Mouse (Mus musculus): ENCODE data around the gene Gm20388.
"Not testable (repeated sequence)": the region's sequence is repeated elsewhere in the genome, so short reads cannot be mapped to it uniquely, and the experiment has no call there.

Gm20388 gene

DNA sequence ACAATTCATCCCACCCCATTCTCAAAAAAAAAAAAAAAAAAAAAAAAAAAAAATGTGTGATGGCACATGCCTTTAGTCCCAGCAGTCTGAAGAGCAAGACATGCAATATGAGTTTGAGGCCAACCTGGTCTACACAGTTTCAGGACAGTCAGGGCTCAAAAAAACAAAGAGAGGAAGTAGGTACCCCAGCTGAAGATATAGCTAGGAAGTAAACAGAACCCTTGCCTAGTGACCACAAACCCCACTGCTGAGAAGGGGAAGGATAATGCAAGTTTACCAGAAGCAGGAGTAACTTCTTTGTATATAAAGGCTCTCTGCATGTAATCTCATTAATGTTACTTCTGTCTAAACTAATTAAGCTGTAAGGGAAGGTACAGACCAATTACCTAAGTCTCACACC is 3122.1 kb downstream of the Gm20388 start:
- no peak for DNase-seq (ENCODE audit: extremely low spot score, low read depth, low spot score)

DNA sequence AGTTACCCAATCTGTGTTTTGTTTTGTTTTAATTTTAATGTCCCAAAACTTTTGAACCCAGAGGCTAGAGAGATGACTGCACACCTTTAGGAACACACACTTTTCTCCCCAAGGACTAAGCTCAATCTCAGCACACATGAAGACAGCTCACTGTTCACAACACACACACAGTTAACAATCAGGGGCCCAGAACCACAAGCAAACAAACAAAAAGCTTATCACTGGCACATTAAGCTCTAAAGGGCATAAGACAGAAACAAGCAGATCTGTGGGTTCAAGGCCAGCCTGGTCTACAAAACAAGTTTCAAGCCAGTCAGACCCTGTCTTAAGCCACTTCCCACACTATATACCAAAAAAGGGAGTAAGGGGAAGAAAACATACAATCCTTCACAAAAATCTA is 3122.8 kb downstream of the Gm20388 start:
- no peak for DNase-seq (ENCODE audit: extremely low spot score, low read depth, low spot score)

DNA sequence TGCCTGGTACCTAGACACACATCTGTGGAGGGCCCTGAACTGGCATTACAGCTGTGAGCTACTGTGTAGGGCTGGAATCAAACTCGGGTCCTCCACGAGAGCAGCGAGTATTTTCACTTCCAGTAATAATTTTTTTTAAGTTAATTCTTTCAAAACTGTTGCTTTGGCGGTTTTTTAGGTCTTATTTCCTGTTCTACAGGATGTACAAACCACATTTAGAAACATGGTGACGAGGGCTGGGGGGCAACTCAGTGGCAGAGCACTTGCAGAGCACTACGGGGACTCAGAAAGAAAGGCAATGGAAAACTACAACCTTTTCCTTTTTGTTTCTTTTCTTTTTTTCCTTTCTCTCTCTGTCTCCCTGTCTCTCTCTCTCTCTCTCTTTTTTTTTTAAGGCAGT is 3123.5 kb downstream of the Gm20388 start:
- no peak for DNase-seq (ENCODE audit: extremely low spot score, low read depth, low spot score)

DNA sequence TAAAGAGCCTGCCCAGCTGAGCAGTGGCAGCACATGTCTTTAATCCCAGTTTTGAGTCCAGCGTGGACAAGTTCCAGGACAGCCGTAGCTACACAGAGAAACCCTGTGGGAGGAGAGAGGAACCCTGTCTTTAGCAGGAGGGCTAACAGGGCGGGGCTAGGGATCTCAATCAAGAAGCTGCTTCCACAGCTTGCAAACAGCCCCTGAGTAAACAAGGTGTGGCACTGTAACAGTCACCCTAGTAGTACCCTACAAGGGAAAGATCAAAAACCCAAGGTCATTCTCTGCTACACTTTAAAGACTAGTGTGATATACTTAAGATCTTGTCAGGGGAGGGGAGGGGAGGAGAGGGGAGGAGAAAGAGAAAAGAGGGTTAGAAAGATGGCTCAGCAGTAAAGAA is 3126.3 kb downstream of the Gm20388 start:
- no peak for DNase-seq (ENCODE audit: extremely low spot score, low read depth, low spot score)

DNA sequence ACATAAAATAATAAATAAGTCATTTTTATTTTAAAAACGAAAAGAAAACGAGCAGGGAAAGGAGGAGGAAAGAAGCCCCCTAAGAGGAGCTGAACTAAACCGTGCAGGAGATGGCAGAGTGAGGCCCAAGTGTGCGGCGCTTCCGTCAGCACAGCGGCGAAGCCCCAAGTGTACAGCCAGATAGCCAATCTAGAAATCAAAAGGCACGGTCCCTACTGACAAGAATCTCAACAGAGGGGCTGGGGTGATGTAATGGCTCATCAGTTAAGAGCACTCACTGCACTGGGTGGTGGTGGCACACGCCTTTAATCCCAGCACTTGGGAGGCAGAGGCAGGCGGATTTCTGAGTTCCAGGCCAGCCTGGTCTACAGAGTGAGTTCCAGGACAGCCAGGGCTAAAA is 3126.8 kb downstream of the Gm20388 start:
- DNase-seq (ENCODE audit: extremely low spot score, low read depth, low spot score): no peak

DNA sequence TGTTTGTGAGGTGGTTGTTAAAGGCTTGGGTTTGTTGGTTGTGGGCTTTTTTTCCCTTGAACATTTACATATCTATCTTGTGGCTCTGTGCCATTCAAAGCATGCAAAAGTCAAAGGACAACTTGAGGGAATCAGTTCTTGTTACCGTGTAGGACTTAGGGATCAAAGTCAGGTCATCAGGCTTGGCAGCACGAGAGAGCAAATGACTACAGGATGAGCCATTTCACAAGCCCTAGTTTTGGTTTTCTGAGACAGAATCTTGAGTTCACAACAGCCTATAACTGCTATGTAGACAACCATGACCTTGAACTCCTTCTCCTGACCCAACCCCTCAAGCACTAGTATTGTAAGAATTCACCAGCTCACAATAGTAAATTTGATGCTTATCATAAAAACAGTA is 3127.7 kb downstream of the Gm20388 start:
- no peak for DNase-seq (ENCODE audit: extremely low spot score, low read depth, low spot score)

DNA sequence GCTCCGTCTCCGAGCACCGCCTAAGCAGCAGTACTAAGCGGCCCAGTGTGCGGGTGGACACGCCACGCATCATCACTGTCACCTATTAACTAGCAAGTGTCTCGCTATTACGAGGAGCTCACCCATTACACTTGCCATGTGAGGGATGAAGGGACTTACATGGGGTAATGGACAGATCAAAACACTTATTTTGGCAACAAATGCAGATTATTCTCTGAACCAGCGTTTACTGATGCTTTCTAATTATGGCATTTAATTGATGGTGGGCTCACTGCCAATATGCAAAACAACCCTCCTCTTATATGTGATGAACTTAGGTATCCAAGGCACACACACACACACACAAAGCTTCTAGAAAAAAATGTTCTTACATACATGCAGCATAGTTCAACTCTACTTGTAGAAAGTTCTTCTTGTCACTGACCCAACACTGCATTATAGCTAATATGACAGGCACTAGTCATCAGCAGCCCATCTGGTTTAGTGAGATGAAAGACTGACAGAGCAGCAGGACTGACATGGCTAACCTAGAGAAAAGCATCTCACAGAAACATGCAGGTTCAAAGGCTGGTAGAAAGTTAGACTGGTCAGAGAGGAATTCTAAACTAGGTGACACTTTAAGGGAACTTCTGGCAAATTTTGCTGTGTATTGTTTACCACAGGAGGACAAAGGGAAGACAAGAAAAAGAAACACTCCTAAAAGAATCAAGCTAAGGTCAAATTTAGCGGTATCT is 3128.9 kb downstream of the Gm20388 start:
- DNase-seq (ENCODE audit: extremely low spot score, low read depth, low spot score): no peak

DNA sequence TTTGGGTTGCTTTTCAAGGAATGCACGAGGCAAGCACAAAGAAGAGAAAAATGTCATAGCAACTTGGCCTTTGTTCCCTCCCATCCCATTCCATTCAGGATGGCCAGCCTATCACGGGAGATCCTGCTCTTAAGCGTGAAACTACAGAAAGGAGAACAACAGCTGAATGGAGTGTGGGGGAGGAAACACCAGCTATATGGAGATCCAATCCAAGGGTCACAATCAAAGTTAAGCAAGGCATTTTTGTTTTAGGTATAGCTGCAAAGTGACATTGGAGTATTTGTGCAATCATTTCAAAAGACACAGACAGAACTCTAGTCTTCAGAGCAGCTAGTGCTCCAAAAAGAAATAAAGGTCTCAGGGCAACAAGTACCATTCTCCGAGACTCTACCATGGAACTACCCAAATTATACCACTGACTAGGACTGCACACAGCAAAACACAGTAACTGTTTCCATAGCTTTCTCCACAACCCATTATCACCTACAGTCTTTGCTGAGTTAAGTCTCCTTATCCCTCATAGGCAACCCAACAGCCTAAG is 3129.5 kb downstream of the Gm20388 start:
- no peak for DNase-seq (ENCODE audit: extremely low spot score, low read depth, low spot score)

DNA sequence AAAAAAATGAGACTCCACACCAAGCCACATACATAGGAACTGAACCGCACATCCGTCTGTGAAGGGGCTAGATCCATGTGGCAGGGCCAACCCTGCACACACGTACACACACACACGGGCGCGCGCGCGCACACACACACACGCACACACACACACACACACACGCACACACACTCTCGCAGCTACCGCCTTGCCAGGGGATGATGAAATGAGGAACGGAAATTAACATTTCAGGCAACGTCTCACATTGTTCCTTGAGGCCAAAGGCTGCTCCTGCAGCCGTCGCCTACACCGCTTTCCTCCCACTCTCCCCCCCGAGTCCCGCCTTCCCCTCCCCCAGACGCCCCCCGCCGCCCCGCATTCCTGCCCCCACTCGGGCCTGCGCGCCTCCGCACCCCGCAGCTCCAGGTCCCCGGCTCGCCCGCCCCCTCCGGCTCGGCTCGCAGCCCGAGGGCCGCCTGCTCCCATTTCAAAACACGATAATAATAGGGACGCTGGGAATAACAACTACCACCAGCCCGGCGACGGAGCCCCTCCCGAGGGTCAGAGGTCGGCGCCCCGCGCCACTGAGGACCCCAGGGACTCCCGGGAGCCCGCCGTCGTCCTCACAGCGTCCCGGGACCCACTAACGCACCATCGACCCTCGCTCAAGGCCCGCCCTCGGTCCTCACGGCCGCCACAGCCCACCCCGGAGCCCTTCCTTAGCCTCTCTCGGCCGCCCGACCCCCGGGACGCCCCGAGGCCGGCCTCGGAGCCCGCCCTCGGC is 3130.6 kb downstream of the Gm20388 start:
- no peak for DNase-seq (ENCODE audit: extremely low spot score, low read depth, low spot score)

DNA sequence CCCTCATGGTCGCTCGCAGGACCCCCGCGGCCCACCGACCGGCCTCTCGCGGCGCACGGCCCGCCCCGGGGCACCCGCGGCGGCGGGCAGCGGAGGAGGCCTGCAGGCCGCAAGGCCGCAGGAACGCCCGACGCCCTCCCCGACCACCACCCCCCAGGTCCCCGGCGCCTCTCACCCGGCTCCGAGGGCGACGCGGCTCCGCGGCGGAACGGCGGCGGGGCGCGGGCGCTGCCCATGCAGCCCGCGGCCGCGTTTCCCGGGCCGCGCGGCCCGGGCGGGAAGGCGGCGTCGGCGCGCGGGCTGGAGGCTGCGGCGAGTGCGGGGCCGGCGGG is 3131.1 kb downstream of the Gm20388 start:
- no peak for DNase-seq (ENCODE audit: extremely low spot score, low read depth, low spot score)

DNA sequence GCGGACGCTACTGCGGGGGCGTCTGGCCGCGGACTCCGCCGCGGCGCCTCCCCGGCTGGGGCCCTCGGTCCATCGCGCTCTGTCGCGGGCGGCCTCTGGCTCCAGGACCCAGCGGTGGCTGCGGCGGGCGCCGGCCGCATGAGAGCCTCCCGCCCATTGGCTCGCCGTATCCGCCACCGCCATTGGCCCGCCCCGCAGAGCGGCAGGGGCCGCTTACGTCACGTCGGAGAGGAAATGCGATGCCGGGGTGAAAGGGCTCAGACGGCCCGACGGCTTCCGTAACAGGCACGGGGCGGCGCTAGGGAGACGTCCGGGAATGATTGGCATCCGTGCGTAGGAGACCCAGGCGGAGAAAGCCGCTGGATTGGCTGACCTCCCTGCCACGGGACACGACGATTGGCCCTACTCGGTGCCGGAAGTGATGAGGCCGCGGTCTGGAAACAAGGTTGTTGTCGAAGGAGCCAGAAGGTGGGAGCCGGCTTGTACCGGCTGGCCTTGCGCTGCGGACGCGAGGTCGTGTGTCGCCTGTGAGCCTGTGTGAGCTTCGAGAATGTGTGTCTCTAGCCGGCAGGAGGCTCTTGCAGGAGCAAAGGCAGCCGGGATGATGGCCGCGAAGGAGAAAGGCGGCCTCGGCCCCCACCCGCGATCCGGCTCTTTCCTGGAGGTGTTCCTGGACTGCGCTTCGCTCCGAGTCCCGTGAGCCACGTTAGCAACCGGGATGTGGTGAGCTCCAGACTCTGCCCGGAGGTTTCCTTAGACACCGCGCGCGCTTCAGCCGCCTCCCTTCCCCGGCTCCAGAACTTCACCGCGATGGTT is 3131.7 kb downstream of the Gm20388 start, which contains the start of gene Ankrd11:
TSS of gene Ankrd11 (minus strand) at position 120 of the 816 bp plus-strand sequence.
- DNase-seq (ENCODE audit: extremely low spot score, low read depth, low spot score): peak; percentile 97

DNA sequence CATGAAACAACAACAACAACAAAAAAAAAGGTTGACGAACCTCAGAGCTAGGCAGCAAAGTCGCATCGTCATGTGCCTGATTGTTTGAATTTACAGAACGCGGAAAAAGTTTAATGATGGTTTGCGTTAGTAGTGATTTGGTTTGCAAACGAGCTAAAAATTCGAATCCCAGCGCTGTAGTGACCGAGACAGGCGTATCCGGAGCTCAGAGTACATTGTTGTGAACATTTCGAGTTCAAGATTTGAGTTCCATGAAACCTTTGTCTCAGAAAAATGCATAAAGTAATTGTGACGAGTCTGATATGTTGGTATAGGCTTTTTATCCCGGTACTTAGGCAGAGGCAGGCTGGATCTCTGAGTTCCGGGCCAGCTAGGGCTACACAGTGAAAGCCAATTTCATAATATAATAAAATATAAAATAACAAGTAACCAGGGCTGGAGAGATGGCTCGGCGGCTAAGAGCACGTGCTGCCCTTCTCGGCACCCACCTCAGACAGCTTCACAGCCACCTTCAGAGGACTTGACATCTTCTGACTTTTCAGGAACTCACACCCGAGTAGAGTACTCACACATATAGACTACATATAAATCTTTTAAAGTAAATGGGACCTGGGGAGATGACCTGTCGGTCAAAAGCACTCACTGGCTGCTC is 3132.5 kb downstream of the Gm20388 start:
- DNase-seq (ENCODE audit: extremely low spot score, low read depth, low spot score): no peak

DNA sequence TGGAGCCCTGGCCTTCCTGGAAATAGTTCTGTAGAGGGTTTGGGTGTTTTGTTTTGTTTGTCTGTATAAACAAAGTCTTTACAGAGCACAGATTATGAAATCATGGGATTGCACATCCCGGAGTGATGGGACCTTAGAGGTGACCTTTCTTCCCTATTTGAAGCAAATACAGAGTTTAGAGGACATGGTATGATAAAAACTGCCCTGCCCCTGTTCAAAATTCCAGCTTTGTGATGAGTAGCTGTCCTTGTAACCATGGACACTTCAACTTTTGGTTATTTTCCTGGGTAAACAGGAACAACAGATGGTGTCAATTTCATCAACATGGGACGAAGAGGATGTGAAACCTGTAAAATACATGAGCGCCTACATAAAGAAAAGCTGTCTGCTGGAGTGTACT is 3133.3 kb downstream of the Gm20388 start:
- DNase-seq (ENCODE audit: extremely low spot score, low read depth, low spot score): no peak

DNA sequence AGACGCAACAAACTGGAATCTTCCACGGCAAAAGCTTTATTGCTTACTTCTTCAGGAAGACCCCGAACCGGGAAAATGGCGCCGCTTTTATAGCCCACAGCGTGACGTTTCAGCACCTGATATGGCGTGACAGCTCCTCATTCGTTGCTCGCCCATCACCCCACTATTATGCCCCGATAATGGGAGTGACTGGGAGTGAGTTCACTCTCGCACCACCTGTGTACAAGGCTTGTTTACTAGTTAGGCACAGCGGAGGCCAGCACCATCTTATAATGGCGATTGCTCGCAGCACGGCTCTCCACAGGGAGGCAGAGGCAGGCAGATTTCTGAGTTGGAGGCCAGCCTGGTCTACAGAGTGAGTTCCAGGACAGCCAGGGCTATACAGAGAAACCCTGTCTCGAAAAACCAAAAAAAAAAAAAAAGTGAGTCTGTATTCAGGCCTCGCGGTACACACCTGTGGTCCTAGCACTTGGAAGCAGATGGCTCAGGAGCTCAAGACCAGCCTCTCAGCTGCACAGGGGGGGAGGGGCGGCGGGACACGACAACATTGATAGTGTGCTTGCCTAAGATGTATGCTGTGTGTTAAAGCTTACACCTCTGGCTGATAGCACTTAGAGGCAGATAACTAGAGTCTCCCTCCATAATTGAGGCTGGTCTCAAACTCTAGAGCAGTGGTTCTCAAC is 3134.2 kb downstream of the Gm20388 start:
- DNase-seq (ENCODE audit: extremely low spot score, low read depth, low spot score): not testable (repeated sequence)

DNA sequence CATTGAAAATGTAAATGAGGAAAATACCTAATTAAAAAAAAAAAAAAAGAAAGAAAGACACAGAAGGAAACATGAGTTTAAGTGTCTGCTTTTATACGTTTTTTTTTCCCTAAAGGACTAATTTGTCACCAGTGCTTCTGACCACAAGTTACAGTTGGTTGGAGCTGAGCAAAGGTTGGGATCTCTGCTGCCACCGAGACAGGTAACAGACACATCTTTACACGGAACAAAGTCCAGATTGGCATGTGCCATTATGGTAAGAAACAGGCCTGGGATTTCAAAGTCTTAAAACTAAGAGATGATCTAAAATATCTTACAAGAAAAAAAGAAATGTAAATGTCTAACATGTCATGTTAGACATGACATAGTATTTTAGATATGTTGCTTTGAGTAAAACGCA is 3136.1 kb downstream of the Gm20388 start:
- no peak for DNase-seq (ENCODE audit: extremely low spot score, low read depth, low spot score)

DNA sequence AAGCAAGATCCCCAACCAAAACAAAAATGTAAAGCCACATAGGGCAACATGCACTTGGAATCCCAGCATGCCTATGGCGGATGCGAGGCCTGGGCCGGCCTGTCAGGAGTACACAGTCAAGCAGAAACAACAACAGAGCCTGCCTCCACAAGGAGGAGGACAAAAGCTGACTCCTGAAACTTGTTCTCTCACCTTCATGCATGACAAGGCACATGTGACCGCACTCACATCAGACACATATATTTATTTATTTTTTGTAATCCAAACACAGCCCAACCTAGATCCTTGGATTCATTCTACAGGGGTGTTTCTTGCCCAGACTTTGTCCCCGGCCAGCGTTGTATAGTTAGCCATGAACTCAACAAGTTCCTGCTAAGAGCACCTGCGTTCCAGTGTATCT is 3137.2 kb downstream of the Gm20388 start:
- DNase-seq (ENCODE audit: extremely low spot score, low read depth, low spot score): no peak

DNA sequence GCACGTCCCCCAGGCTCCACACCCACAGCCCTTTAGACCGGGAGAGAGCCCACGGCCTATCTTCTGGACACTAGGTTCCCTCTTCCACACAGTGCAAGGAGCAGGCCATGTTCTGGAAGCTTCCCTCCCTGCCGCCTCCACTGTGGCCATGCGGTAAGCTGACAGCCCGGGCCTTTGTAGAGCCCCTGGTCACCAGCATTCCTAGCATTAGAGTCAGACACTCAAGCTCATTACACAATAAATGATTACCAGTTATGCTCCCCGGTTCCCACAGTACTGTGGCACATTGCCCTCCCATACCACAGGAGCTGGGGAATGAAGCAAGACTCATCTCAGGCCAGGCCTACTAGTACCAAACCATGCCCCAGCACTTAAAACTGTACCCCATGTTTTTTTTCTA is 3137.8 kb downstream of the Gm20388 start:
- DNase-seq (ENCODE audit: extremely low spot score, low read depth, low spot score): no peak

DNA sequence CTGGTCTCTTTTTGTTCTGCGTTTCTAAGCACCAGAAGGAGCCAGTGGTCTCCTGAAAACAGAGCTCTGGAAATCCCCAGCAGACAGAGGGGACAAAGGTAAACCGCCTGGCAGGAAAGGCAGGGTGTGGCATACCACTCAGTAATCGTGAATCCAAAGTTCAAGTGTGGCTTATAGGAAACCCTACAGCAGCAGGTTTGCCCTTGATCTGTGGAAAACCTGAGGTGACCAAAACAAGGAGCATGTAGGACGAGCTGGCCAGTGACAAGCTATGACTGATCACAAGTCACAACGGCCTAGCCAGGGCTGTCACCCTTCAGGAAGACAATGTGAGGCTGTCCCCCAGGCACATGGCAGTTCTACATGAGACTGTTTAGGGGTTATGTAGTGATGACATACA is 3140.8 kb downstream of the Gm20388 start:
- DNase-seq (ENCODE audit: extremely low spot score, low read depth, low spot score): no peak

DNA sequence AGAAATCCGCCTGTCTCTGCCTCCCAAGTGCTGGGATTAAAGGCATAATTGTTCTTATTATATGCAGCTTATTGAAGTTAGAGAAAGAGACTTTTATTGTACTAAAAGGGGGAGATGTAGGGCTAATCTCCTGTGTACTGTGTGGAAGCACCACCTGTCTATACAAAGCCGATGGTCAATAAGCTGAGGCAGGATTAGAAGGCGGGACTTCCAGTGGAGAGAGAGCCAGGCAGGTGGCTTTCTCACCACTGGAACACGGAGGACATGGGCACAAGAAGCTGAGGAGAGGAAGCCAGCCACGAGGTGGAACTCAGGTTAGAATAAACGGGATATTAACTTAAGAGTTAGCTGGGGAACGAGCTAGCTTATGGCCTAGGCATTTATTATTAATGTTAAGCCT is 3152.1 kb downstream of the Gm20388 start, which contains the start of gene Spg7:
TSS of gene Spg7 (plus strand) at position 222 of the 400 bp plus-strand sequence.
- DNase-seq (ENCODE audit: extremely low spot score, low read depth, low spot score): no peak

DNA sequence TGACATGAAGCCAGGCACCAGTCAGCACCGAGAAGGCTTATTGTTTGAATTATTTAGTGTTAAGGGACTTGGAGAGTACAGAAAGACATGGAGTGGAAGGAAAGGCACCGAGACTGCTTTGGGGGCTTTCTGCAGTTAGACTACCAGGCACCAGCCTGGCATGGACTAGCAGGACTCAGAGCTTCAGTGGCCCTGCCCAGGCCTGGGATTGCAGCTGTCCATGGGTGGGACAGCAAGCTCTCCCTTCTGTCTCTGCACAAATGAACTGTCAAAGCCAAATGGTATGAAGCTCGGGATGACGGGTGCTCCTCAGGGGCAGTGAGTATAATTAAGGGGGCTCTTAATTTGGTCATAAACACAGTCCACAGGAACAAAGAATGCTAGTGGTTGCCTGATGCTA is 3153.4 kb downstream of the Gm20388 start:
- DNase-seq (ENCODE audit: extremely low spot score, low read depth, low spot score): no peak
